Mouse (Mus musculus): ENCODE measurements at regions not wholly inside any gene's neighbourhood (a gene's known extent, or its start where the extent isn't known, plus 50 kb on each side); places are given as distances from the start of the nearest gene placed in this dataset.

DNA sequence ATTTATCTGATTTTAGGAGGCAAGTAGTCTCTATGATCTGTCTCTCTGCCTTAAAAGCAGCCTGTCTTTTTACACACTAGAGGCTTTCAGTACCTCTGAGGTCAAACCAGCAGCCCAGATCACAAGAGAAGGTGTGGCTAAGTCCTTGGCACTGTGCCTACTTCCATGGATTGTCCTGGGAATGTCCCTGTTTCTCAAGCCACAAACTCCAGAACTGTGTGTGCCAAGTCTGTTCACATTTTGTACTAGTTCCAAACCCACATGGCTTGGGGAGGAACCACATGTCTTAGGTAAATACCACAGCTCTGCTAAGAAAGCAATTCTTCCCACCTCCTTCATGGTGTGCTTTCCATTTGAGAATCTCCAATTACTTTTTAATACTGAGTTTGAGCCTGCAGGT is 262.9 kb downstream of the Gm17267 start:
- TF ChIP-seq CTCF (conservative IDR thresholded peaks at IDR 0.05; ENCODE audit: insufficient read depth, insufficient read length, low read depth, low read length), result no peak
- no peak for TF ChIP-seq POLR2A (IDR thresholded peaks at IDR 0.05; ENCODE audit: low read depth, low read length)
- DNase-seq, result peak; percentile 2
- Histone ChIP-seq H3K4me3 (ENCODE audit: insufficient read depth, low read depth, low read length) (no peak overlapping the region), H3K36me3 (ENCODE audit: control insufficient read depth, insufficient read depth, low read length) (no peaks in the 10 kb centered on the region), H3K27ac (ENCODE audit: insufficient read depth, low read depth, low read length) (no peak overlapping the region), H3K27me3 (replicated peaks; ENCODE audit: control insufficient read depth, insufficient read depth, low read length) (no peaks in the 10 kb centered on the region), H3K4me1 (ENCODE audit: control insufficient read depth, insufficient read depth, low read length) (no peaks in the 10 kb centered on the region)
